Mouse (Mus musculus): Measurements from ENCODE around the gene Zscan4b. TPM values are rescaled to one million over a fixed set of nuclear protein-coding genes. Genes with fewer than 3 reads are reported as not detected.
"Not testable (repeated sequence)": the region's sequence is repeated elsewhere in the genome, so short reads cannot be mapped to it uniquely, and the experiment has no call there.

The Zscan4b gene
- polyA plus RNA-seq (2015; fragmentation: Nextera tagmentation; extraction: Ambion mirVana) = not detected in 2 replicates

- H3K27me3 ChIP-seq; H3K4me1 ChIP-seq; H3K9me3 ChIP-seq (replicated peaks); H3K9ac ChIP-seq; H3K4me3 ChIP-seq; H3K36me3 ChIP-seq (ENCODE audit: poor library complexity, severe bottlenecking); H3K4me2 ChIP-seq; ATAC-seq; H3K27ac ChIP-seq: not testable (repeated sequence)
- 96% methylated on average over 1 of the region's 1 CpGs for WGBS
Measured at GRCm38 (mm10) chr7:10904950-10905349, at the start of gene Zscan4b. TSS of gene Zscan4b (minus strand) at chr7:10905050.

Other genes with a start within 250 kb of the Zscan4b start
- gene Nlrp4b, start 217.3 kb downstream of the Zscan4b start, polyA plus RNA-seq (2015; fragmentation: Nextera tagmentation; extraction: Ambion mirVana) = not detected in 2 replicates
- gene Vmn1r71, start 150.7 kb downstream of the Zscan4b start, polyA plus RNA-seq (2015; fragmentation: Nextera tagmentation; extraction: Ambion mirVana) = not detected in 2 replicates
- gene Zscan4c, start 100.7 kb upstream of the Zscan4b start, polyA plus RNA-seq (2015; fragmentation: Nextera tagmentation; extraction: Ambion mirVana) = not detected in 2 replicates
- gene Zscan4-ps1, start 164.6 kb upstream of the Zscan4b start, polyA plus RNA-seq (2015; fragmentation: Nextera tagmentation; extraction: Ambion mirVana) = not detected in 2 replicates

All from forebrain, embryonic 13.5 days (tissue).